Mouse (Mus musculus) adrenal gland, postnatal 36 days (tissue): ENCODE measurements at regions not wholly inside any gene's neighbourhood (a gene's known extent, or its start where the extent isn't known, plus 50 kb on each side); places are given as distances from the start of the nearest gene placed in this dataset.

Experiments
- DNase-seq, 2 experiments: peaks; one replicate each; pipeline ENCODE4 v3.0.0; 2021; ENCODE audit warnings: mixed read lengths in 1 of 2

DNA sequence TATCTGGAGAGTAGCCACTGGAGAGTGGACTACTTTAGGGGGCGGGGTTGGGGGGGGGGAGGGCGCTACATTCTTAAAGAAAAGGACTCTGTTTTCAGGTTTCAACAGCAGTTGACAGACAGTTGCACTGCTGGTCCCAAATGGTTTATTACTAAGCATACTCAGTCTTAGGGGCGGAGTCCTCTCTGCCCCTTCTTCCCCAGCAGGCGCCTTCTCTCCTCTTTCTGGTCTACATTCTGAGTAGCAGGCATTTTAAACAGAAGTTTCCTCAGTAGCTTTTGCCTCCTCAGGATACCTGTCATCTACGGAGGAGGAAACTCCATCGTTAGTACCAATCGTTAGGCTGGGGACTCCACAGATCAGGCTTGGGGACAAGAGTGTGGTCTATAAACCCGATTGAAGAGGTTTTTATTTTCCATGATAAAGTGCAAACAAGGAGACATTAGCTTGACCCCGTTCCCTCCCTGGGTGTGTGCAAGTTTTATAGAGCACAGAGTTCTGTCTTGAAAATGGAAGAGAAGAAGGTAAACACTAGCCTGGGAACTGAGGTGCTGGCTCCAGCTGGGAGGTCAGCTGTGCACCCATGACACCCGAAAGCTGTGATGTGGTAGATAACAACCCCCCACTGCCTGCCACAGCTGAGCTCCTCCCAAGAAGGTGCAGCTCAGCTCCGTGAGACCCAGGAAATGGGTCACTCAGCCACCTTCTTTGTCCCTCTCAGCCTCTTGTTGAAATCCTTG, 107.8 kb downstream of the Btg1 start:
- DNase-seq = no peak

DNA sequence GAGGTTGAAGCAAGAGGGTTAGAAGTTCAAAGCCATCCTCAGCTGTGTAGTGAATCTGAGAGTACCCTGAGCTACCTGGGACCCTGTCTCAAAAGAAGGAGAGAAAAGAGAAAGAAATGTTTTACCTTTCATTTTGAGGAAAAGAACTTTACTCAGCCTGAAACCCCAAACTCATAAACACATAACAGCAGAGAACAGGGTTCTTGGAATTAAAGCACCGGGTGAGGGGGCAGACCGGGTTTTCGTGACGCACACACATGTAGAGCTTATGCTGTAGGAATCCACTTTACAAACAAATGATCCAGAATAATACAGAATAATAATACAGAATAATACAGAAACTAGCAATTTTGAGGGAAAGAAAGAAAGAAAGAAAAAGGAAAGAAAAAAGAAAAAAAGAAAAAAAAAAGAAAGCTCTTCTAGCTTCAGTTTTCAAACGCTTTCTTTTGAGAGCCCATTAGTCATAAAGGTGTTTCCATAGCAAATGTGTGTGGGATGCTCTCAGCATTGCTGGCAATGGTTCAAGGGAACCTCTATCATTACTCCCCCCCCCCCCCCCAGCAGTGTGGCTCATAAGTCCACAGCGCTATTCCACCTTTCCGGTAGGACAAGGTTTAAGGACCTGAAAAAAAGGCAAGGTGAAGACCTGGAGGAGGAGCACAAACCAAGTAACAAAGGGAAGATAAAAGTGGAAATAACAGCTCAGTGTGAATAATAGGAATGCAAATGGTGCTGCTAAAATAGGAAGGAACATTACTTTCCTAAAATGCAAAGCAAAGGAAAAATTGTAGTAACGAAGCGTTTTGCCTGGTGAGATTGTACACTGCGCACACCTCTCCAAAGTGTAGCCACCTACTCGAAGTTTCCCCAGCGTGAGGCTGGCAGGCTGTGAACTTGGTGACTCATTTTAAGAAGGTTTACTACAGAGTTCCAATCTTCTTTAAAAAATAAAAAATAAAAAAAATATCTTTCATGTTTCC, 110.3 kb downstream of the Btg1 start:
- DNase-seq = no peak

DNA sequence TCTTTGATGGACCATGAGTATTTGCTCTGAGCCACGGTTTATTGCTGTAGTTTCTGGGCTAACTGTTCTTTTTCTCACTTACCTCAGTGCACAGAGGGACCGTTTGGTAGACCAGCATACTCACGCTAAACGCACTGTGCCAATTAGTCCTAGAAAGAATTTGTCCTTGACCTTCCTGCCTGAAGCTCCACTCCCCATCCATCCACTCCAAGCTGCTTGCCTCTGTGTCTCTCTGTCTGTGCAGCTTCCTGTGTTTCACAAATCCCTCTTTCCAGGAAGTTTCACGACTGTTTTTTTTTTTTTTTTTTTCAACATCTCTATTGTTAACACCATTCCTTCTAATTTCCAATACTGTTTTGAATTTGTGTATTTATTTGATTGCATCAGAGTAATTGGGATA, 116.8 kb downstream of the Btg1 start:
- DNase-seq = peak in 1 of 2 experiments; percentile 32

- no peak for DNase-seq
Observed at GRCm38 (mm10) chr10:96735146-96735545, 118.3 kb downstream of the Btg1 start.

GRCm38 (mm10) chr10:96735885-96736628, 119.3 kb downstream of the Btg1 start:
- no peak for DNase-seq

DNA sequence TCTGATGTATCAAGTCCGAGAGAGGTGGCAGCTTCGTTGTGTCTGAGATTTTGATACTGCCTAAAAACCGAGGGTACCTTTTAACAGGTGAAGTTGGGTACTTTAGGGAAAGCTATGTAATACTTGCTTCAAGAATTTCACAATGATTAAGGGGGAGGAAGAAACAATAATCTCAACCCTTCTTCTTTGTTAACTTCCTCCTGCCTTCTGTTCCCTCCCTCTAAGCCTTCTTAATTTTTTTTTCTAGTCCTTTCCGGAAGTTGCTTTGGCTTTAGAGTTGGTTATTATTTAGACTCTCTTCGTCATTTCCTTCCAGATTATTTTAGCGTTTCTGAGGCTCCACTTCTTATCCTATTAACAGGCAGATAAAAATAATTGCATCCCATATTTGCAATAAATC, 121.2 kb downstream of the Btg1 start:
- no peak for DNase-seq

GRCm38 (mm10) chr10:96738606-96739005, 121.8 kb downstream of the Btg1 start:
- DNase-seq = no peak

- DNase-seq = peak; percentile 40 to 74
Observed at GRCm38 (mm10) chr10:96744167-96744777, 127.5 kb downstream of the Btg1 start.

- DNase-seq = no peak
Observed at GRCm38 (mm10) chr10:96747015-96747663, 130.3 kb downstream of the Btg1 start.

- peak; percentile 72 to 75 for DNase-seq
Observed at GRCm38 (mm10) chr10:96750861-96751260, 134.1 kb downstream of the Btg1 start.

GRCm38 (mm10) chr10:96751580-96752264, 134.9 kb downstream of the Btg1 start:
- DNase-seq = peak; percentile 90 to 96

DNA sequence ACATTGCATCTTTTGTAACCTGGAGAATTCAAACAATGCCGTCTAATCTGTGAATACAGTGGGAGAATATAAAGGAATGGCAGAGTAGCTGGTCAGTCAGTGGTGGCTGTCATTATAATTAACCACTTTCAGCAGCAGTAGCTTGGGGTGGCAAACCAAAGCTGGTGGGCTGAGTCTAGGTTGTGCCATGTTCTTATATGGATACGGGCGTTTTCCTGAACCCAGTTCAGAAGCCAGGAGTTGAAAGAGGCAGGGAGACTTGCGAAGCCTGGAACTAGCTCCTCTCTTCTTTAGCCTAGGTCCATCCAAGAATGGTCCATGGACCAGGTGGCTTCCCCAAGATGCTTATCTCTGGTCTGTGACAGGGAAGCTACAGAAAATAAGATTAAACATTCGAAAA, 135.7 kb downstream of the Btg1 start:
- no peak for DNase-seq

DNA sequence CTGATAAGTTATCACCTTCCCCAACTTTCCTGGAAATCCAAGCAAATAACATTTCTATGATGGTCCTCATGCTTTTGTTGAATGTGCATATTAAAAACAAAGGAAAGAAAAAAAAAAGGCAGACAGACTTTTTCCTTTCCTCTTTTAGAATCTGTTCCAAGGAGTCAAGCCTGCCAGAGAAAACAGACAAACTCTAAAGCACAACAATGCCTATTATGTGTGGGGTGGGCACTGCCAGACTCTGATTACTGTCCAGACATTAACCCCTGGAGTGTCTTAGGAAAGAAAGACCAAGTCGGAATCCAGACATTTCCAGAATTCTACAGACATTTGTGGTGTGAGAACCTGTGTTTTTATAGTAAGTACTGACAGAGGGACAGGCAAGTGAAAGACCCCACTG, 136.7 kb downstream of the Btg1 start:
- DNase-seq = no peak

DNA sequence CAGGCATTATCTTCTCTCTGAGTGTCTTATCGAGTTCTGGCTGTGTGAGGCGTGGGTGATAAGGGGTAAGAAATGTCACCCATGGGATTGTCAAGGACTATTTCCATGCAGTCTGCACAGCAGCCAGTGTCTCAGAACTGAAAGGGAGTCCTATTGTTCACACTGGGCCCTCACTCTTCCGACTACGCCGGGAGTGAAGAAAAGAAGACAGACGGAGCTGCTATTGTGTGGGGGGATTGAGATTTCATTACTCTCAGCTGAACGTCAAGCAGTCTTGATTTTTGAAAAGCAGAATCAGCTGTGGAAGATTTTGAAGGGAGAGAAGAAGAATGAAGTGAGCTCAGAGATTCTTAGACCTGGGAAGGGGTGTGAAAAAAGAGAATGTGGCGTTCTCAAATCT, 138.9 kb downstream of the Btg1 start:
- no peak for DNase-seq

DNA sequence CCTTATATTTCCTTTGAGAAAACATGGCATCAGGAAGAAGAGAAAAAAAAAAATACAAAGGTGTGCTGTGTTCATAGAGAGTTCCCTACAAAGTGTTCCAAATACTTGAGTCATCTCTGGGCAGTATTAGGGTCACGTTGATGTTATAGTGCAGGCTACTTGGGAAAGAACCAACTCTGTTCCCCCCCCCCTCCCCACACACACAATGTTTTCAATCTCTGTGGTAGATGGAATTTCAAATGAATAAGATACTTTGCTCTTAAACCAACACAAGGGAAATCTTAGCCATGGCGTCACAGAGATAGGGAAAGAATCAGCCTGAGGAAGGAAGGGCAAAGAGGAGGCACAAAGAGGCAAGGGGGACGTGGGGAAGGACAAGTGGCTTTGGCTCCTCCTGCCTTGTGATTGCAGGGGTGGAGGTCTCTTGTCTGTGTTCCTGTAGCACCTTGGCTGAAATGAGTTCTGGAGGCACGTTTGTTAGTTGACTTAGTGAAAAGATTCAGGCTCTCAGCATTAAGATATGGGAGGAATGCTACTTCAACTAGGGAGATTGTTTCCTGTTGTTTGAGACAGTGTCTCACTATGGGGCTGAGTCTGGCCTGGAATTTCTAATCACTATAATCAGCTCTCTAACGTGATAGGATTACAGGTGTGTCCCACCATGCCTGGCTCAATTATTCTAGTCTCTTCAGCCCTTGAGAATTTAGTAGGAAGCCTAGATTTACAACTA, 139.7 kb downstream of the Btg1 start:
- DNase-seq = no peak

GRCm38 (mm10) chr10:96757311-96757710, 140.5 kb downstream of the Btg1 start:
- no peak for DNase-seq

DNA sequence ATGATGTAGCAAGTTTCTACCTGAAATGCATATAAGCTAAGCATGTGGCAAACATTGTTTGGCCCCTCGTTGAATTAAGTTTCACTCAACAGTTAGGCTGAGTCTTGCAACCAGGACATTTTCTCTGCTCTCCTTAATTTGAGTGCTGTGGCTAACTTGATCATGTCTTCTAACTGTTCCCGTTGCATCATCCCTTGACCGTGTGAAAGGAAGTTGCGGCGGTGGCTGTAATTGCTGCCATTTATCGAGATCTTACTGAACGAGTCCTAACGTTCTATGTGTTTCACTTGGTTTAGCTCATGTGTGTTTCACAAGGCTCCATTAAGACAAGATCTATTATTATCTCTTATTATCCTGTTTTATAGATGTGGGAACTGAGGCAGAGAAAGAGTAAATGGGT, 144.8 kb downstream of the Btg1 start:
- DNase-seq = no peak

- DNase-seq = no peak
Observed at GRCm38 (mm10) chr10:96765626-96766025, 148.8 kb downstream of the Btg1 start.

GRCm38 (mm10) chr10:96778220-96778619, 161.4 kb downstream of the Btg1 start:
- DNase-seq = no peak

GRCm38 (mm10) chr10:96783966-96784365, 167.2 kb downstream of the Btg1 start:
- no peak for DNase-seq
